Mouse (Mus musculus) G1E (cell line): ENCODE data around the gene B3galt5. TPM values are rescaled to one million over a fixed set of nuclear protein-coding genes. Genes with fewer than 3 reads are reported as not detected.

Source experiments
- ATAC-seq: 2 replicates; pipeline ENCODE4 v1.8.0; 2016; ENCODE audit warnings: mild to moderate bottlenecking; ENCODE audit not compliant: insufficient number of reproducible peaks, poor library complexity, low FRiP score, severe bottlenecking; ENCODE audit errors: extremely low read depth
- DNase-seq: peaks from one replicate; pipeline ENCODE4 v3.0.0; 2012; ENCODE audit warnings: low spot score
- H3K27me3 ChIP-seq: 2 replicates; pipeline ENCODE4 v1.6.1; 2012; ENCODE audit warnings: mild to moderate bottlenecking, low read length, inconsistent platforms; ENCODE audit not compliant: insufficient read depth
- H3K36me3 ChIP-seq: replicated peaks from 2 replicates; pipeline ENCODE3; 2012; ENCODE audit warnings: mild to moderate bottlenecking, inconsistent platforms
- H3K4me1 ChIP-seq: 2 replicates; pipeline ENCODE4 v1.6.1; 2012; ENCODE audit warnings: low read depth, low read length, inconsistent platforms, mixed read lengths; ENCODE audit not compliant: insufficient read depth
- H3K4me3 ChIP-seq: 2 replicates; pipeline ENCODE4 v1.5.1; 2012; ENCODE audit warnings: low read depth, mild to moderate bottlenecking, inconsistent platforms, low read length, moderate library complexity, mixed read lengths
- H3K9me3 ChIP-seq: replicated peaks from 2 replicates; pipeline ENCODE4 v1.6.1; 2012; ENCODE audit warnings: inconsistent platforms
- CTCF ChIP-seq: IDR thresholded peaks from 2 replicates; pipeline ENCODE4 v1.5.1; 2012; ENCODE audit warnings: low read depth, low read length, inconsistent platforms, mixed read lengths
- GATA1 ChIP-seq: IDR thresholded peaks from 2 replicates; pipeline ENCODE4 v1.6.1; 2012; ENCODE audit warnings: borderline replicate concordance, low read length, inconsistent platforms, mixed read lengths
- GATA2 ChIP-seq: IDR thresholded peaks from 2 replicates; pipeline ENCODE4 v1.6.1; 2012; ENCODE audit warnings: low read depth, low read length, inconsistent platforms, borderline replicate concordance
- POLR2AphosphoS5 ChIP-seq: IDR thresholded peaks from 2 replicates; pipeline ENCODE4 v1.6.1; 2012; ENCODE audit warnings: low read depth, low read length, inconsistent platforms; ENCODE audit not compliant: insufficient replicate concordance
- TAL1 ChIP-seq: conservative IDR thresholded peaks from 2 replicates; pipeline ENCODE4 v1.6.1; 2012; ENCODE audit warnings: low read depth, low read length, inconsistent platforms, mixed read lengths
- polyA plus RNA-seq: library from polyadenylated mRNA; stranded (reverse); fragments of >175 nt; gene quantifications from 2 replicates; pipeline ENCODE4 v1.2.3, GENCODE M21; 2012
- total RNA-seq, 2 experiments: library from RNA; stranded (forward) in 1 of 2; stranded (reverse) in 1 of 2; fragments of 200-1000 nt in 1 of 2; fragments of >200 nt in 1 of 2; fragmentation: Nextera tagmentation in 1 of 2; gene quantifications; 2 replicates each; pipeline ENCODE4 v1.2.3; 2014 to 2017

B3galt5 gene
- total and polyA plus RNA-seq, 3 experiments = 0.16 TPM; not detected in 2

DNA sequence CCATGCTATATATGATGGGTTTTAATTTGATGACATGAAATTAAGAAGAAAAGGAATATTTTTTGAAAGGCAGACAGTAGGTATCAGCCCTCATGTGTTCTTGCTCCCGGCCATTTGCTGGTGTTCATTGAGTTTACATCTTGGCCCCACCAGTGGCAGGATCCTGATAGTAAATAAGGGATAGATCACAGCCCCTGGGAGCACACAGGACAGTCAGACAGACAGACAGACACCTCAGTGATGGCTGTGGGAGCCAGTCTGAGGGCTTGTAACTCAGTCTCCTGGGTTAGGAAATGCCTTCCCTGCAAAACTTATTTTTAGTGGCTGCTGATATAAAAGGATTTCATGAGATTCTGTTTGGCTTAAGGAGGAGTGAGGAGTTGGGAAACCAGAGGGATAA lies 13.1 kb upstream of the B3galt5 start:
- Histone ChIP-seq H3K4me1 (no peaks in the 10 kb centered on the region), H3K27me3 (peaks cover 2% of the 10 kb centered on the region; the same call in 1 of the 2 replicates), H3K9me3 (no peaks in the 10 kb centered on the region), H3K4me3 (no peak overlapping the region), H3K36me3 (no peaks in the 10 kb centered on the region)
- DNase-seq (no peak), ATAC-seq (no peak)
- no peak for TF ChIP-seq GATA1
- TF ChIP-seq CTCF = no peak
- TF ChIP-seq GATA2 = no peak
- no peak for TF ChIP-seq TAL1
- TF ChIP-seq POLR2AphosphoS5 = no peak

DNA sequence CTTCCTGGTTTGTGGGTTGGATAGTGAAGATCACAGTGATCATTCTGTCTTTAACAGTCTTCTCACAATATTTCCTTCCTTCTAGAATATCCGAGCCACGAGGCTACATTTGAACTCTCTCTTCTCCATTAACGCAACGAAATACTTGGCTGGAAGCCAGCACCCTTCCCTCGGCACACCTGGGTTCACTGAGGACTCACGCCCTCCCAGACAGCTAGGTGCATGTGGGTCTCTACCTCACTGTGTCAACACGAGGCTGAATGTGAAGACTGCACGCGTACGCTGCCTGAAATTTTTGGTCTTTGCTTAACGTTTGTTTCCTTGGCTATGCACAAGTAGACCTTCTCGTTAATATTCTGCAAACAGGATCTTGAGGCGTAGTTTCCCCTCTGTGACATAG lies 7.2 kb upstream of the B3galt5 start:
- H3K9me3 ChIP-seq = no peaks in the 10 kb centered on the region
- DNase-seq (no peak), ATAC-seq (no peak)
- H3K4me1 ChIP-seq = no peaks in the 10 kb centered on the region
- TF ChIP-seq POLR2AphosphoS5 (no peak), GATA1 (no peak), CTCF (no peak), TAL1 (no peak)
- H3K4me3 ChIP-seq = no peak overlapping the region
- H3K36me3 ChIP-seq = no peaks in the 10 kb centered on the region
- H3K27me3 ChIP-seq = no peaks in the 10 kb centered on the region

DNA sequence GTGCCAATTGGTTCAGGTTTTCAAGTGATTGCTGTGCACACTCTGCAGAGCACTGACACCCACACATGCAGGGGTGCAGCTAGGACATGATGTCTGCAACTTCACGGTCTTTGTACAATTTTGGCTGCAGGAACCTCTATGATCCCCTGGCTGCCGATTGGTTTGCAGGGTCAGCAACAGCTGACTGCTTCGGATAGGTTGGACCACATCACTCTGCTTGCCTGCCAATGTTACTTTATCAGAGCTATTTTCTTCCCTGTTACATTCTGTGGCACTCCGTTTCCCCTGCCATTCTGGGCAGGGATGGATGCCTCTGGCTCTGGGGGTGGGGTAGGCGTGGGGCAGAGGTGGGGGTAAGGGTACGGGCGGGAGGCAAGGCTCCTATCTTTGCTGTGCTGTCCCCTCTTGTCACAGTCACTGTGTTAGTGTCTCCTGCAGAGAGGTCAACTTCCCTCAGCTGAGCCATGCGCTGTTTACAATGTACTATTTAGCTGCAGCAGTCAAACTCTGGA lies 6.5 kb upstream of the B3galt5 start:
- ATAC-seq (no peak), DNase-seq (no peak)
- Histone ChIP-seq H3K27me3 (no peaks in the 10 kb centered on the region), H3K4me1 (no peaks in the 10 kb centered on the region), H3K4me3 (no peak overlapping the region), H3K36me3 (no peaks in the 10 kb centered on the region), H3K9me3 (no peaks in the 10 kb centered on the region)
- TF ChIP-seq CTCF (no peak), TAL1 (no peak), GATA2 (no peak), POLR2AphosphoS5 (no peak), GATA1 (no peak)

DNA sequence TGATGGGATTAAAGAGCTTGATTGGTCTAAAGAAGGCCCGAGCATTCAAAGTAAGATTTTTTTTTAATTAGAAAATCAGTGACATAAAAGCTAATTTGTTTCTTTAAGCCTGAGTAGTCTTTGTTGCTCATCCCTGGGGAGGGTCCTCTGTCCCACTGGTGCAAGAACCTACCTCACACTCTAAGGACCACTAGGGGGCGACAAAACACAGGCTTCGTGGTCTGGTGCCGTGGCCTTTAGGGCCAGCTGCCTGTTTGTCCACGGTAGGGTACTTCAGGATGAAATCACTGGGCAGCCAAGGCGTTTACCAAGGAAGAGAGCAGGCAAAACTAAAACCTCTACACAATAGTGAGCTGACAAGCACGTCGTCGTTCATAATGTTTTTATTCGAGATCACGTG lies 5.2 kb upstream of the B3galt5 start:
- no peaks in the 10 kb centered on the region for H3K36me3 ChIP-seq
- no peaks in the 10 kb centered on the region for H3K9me3 ChIP-seq
- H3K4me3 ChIP-seq = no peak overlapping the region
- ATAC-seq (peak; percentile 22; the same call in 1 of the 2 replicates), DNase-seq (peak; percentile 59)
- no peaks in the 10 kb centered on the region for H3K4me1 ChIP-seq
- TF ChIP-seq CTCF = peak; percentile 67
- TF ChIP-seq POLR2AphosphoS5 = no peak
- no peaks in the 10 kb centered on the region for H3K27me3 ChIP-seq

DNA sequence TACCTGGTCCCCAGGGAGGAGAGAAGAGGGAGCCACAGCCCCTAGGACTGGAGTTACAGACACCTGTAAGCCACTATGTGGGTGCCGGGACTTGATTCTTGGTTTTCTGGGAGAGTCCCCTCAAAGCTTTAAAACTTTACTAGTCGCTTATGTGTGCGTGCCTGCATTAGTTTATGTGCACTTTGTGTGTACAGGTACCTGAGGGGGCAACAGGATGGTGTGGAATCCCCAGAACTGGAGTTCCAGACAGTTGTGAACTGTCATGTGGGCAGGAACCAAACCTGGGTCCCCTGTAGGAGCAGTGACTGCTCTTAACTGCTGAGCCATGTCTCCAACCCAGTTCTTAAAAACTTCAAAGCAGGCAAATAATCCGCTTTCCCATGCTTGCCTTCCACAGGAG lies 4.3 kb upstream of the B3galt5 start:
- no peak overlapping the region for H3K4me3 ChIP-seq
- DNase-seq (no peak), ATAC-seq (no peak)
- no peaks in the 10 kb centered on the region for H3K27me3 ChIP-seq
- H3K4me1 ChIP-seq = no peaks in the 10 kb centered on the region
- TF ChIP-seq CTCF (no peak), GATA2 (no peak), TAL1 (no peak), POLR2AphosphoS5 (no peak), GATA1 (no peak)
- no peaks in the 10 kb centered on the region for H3K9me3 ChIP-seq
- H3K36me3 ChIP-seq = no peaks in the 10 kb centered on the region

DNA sequence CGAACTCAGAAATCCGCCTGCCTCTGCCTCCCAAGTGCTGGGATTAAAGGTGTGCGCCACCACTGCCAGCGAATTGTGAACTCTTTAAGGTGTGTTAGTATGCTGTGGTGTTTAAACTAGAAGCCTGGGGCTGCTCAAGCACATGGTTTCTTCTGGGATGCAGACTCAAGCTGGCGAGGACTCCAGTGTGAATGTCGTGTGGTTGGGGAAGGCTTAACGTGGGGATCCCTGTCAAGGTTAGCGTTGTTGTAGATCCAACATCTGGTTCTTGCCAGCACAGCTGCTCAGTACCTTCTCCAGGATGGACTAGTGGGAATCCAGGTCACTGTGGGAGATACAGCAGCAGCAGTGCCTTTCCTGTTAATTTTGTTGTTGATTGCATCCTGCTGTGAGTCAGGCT lies 3.6 kb upstream of the B3galt5 start:
- H3K27me3 ChIP-seq = no peaks in the 10 kb centered on the region
- H3K36me3 ChIP-seq = no peaks in the 10 kb centered on the region
- no peak for TF ChIP-seq TAL1
- no peak for TF ChIP-seq POLR2AphosphoS5
- no peak for TF ChIP-seq CTCF
- no peak for TF ChIP-seq GATA2
- TF ChIP-seq GATA1 = no peak
- DNase-seq (no peak), ATAC-seq (no peak)
- H3K4me3 ChIP-seq = no peak overlapping the region
- no peaks in the 10 kb centered on the region for H3K9me3 ChIP-seq
- H3K4me1 ChIP-seq = no peaks in the 10 kb centered on the region

DNA sequence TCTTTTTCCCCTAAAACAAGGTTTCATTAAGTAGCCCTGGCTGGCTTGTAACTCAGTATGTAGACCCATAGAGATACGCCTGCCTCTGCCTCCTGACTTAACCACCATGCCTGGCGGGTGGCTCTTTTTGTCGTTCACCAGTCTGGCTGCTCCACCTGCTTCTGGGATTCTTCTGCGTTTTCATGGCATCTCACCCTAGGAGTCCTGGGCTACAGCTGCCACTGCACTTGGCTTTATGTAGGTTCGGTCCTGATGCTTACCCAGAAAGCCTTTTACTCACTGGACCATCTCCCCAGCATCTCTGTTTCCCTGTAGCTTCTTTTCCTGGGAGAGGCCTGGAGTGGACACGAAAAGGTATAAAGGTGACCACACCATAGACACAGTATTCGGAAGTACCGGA lies 1.6 kb upstream of the B3galt5 start:
- Histone ChIP-seq H3K9me3 (no peaks in the 10 kb centered on the region), H3K4me1 (no peaks in the 10 kb centered on the region), H3K4me3 (no peak overlapping the region), H3K36me3 (no peaks in the 10 kb centered on the region), H3K27me3 (no peaks in the 10 kb centered on the region)
- TF ChIP-seq TAL1 (no peak), GATA1 (no peak), CTCF (no peak), POLR2AphosphoS5 (no peak), GATA2 (no peak)
- ATAC-seq (no peak), DNase-seq (no peak)
